Mouse (Mus musculus) hindbrain, embryonic 15.5 days (tissue): ENCODE results near the gene Elmo3. TPM values are rescaled to one million over a fixed set of nuclear protein-coding genes. Genes with fewer than 3 reads are reported as not detected.
A peak's percentile ranks its signal among the peaks of the same experiment; 100 is the strongest.

Experiments
- ATAC-seq: fragments of 200-750 bp; cut with Nextera tagmentation; 2 replicates; pipeline ENCODE4 v1.8.0; 2017; ENCODE audit warnings: low read depth, moderate number of reproducible peaks, moderate TSS enrichment; ENCODE audit not compliant: low FRiP score
- H3K27ac ChIP-seq: fragments of 300-500 bp; sonication (generic); replicated peaks from 2 replicates; pipeline ENCODE4 v1.5.1; 2015; ENCODE audit warnings: mild to moderate bottlenecking, inconsistent platforms
- H3K27me3 ChIP-seq: fragments of 300-500 bp; sonication (generic); 2 replicates; pipeline ENCODE4 v1.6.1; 2015; ENCODE audit warnings: control low read depth, inconsistent platforms
- H3K36me3 ChIP-seq: fragments of 300-500 bp; sonication (generic); 2 replicates; pipeline ENCODE4 v1.6.1; 2015; ENCODE audit warnings: control low read depth, inconsistent platforms
- H3K4me1 ChIP-seq: fragments of 300-500 bp; sonication (generic); replicated peaks from 2 replicates; pipeline ENCODE4 v1.6.1; 2015; ENCODE audit warnings: control low read depth, inconsistent platforms
- H3K4me2 ChIP-seq: fragments of 300-500 bp; sonication (generic); 2 replicates; pipeline ENCODE4 v1.6.1; 2015; ENCODE audit warnings: moderate library complexity, mild to moderate bottlenecking, inconsistent platforms
- H3K4me3 ChIP-seq: fragments of 300-500 bp; sonication (generic); 2 replicates; pipeline ENCODE4 v1.5.1; 2015; ENCODE audit warnings: mild to moderate bottlenecking, inconsistent platforms
- H3K9ac ChIP-seq: fragments of 300-500 bp; sonication (generic); 2 replicates; pipeline ENCODE4 v1.6.1; 2015; ENCODE audit warnings: inconsistent platforms
- H3K9me3 ChIP-seq: fragments of 300-500 bp; sonication (generic); 2 replicates; pipeline ENCODE4 v1.6.1; 2016; ENCODE audit warnings: control low read depth, inconsistent platforms
- WGBS: fragments of 180-500 bp; shearing (Covaris S2); methylation state at CpG from one replicate; pipeline ENCODE4 v1.1.7; 2015; 5-methylcytosine and 5-hydroxymethylcytosine counted together
- microRNA counts: library from miRNA; unstranded; fragments of <30 nt; microRNA quantifications from one replicate; lab custom pipeline; 2016
- microRNA-seq: library from miRNA; unstranded; fragments of <30 nt; microRNA quantifications from one replicate; pipeline ENCODE4, GENCODE M21; 2016
- polyA plus RNA-seq: library from polyadenylated mRNA; unstranded; fragments of >200 nt; fragmentation: Nextera tagmentation; extraction: Ambion mirVana; gene quantifications from 2 replicates; pipeline ENCODE4 v1.2.1, GENCODE M21; 2015

The Elmo3 gene
- polyA plus RNA-seq, 1 experiment from 2014 or later, result 1.3 TPM

DNA sequence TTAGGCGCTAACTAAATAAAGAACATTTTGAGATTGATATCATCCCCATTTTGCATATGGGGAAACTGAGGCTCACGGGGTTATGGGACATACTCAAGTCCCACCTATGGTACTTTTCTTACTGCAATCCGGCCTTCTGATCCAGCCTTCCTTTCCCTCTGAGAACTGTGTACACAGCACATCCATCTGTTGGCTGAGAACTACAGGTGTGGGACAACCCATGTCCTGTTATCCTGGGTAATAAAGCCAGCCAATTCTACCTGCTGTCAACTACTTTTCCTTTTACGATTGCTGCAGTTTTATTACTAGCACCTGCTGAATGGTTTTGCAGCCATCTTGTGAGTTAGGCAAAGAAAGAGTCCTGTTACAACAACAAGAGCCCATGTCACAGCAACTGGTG lies 49.1 kb downstream of the Elmo3 start:
- Histone ChIP-seq H3K27me3 (no peaks in the 10 kb centered on the region), H3K4me2 (no peak overlapping the region), H3K27ac (no peak overlapping the region), H3K9ac (no peak overlapping the region), H3K4me3 (no peak overlapping the region), H3K4me1 (peaks cover 17% of the 10 kb centered on the region), H3K9me3 (no peaks in the 10 kb centered on the region), H3K36me3 (peaks cover 26% of the 10 kb centered on the region)
- WGBS, result 91% methylated on average over 4 of the region's 4 CpGs
- no peak for ATAC-seq

DNA sequence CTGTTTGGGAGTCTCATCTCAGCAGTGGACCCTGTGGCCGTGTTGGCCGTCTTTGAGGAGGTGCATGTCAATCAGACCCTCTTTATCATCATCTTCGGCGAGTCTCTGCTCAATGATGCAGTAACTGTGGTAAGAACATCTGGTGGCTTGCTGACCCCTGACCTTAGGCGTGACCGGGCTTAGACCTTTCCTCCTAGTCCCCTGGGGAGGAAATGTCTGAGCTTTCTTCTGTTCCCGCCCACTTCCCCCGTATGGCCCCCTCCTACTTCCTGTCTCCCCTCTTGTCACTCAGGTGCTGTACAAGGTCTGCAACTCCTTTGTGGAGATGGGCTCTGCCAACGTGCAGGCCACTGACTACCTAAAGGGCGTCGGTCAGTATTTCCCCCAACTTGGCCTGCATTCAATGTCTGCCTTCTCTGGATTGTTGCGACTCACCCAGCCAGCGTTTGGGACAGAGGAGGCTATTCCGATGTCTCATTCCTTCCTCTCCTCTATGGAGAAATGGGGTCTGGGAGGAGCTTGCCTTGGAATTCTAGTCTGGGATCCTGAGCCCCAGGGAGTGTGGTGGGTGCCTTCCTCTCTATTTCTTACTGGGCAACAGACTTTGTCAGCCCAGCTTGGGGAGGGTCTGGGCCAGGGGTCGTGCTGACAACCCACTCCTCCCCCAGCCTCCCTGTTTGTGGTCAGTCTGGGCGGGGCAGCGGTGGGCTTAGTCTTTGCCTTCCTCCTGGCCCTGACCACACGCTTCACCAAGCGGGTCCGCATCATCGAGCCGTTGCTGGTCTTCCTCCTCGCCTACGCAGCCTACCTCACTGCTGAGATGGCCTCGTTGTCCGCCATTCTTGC lies 50.0 kb downstream of the Elmo3 start:
- H3K9me3 ChIP-seq, result no peaks in the 10 kb centered on the region
- H3K4me3 ChIP-seq, result no peak overlapping the region
- ATAC-seq, result no peak
- WGBS, result 61% methylated on average over 26 of the region's 26 CpGs
- peaks cover 9% of the 10 kb centered on the region for H3K4me1 ChIP-seq
- no peak overlapping the region for H3K4me2 ChIP-seq
- H3K27ac ChIP-seq, result no peak overlapping the region
- H3K27me3 ChIP-seq, result no peaks in the 10 kb centered on the region
- H3K9ac ChIP-seq, result no peak overlapping the region
- H3K36me3 ChIP-seq, result peaks cover 26% of the 10 kb centered on the region

DNA sequence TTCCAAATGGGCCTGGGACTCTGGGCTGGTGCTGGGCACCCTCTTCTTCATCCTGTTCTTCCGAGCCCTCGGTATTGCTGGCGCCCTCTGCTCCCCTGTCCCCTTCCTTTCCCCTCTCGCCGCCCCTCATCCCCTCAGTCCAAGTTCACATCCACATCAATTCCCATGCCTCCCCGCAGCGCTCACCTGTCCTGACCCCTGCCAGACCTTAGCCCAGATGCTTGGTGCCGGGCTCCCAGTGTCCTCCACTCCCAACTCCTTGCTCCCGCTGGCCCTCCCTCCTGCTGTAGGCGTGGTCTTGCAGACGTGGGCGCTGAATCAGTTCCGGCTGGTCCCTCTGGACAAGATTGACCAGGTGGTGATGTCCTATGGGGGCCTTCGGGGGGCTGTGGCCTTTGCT lies 51.3 kb downstream of the Elmo3 start:
- no peak overlapping the region for H3K27ac ChIP-seq
- peaks cover 26% of the 10 kb centered on the region for H3K36me3 ChIP-seq
- no peak for ATAC-seq
- H3K9me3 ChIP-seq, result no peaks in the 10 kb centered on the region
- peaks cover 4% of the 10 kb centered on the region; the same call in 1 of the 2 replicates for H3K4me1 ChIP-seq
- no peak overlapping the region for H3K4me2 ChIP-seq
- no peak overlapping the region for H3K9ac ChIP-seq
- WGBS, result 87% methylated on average over 14 of the region's 14 CpGs
- H3K4me3 ChIP-seq, result no peak overlapping the region
- no peaks in the 10 kb centered on the region for H3K27me3 ChIP-seq

DNA sequence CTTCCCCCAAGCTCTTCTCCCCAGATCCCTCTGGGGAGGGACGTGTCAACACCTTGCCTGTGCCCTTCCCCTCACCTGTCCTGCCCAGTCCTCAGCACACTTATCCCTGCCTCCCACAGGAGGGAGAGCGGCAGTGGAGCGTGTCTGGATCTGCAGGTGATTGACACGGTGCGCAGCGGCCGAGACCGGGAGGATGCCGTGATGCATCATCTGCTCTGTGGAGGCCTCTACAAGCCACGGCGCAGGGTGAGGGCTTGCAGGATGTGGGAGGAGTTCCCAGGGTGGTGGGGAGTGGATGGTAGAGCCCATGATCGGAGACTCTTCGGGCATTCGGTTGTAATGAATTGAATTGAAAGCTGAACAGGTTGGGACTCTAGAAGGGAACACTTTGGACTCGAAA lies 53.8 kb downstream of the Elmo3 start:
- Histone ChIP-seq H3K4me1 (peaks cover 6% of the 10 kb centered on the region; the same call in 1 of the 2 replicates), H3K9ac (no peak overlapping the region), H3K4me2 (no peak overlapping the region), H3K9me3 (no peaks in the 10 kb centered on the region), H3K27ac (no peak overlapping the region), H3K27me3 (no peaks in the 10 kb centered on the region), H3K36me3 (peaks cover 35% of the 10 kb centered on the region), H3K4me3 (no peak overlapping the region)
- WGBS, result 70% methylated on average over 15 of the region's 15 CpGs
- no peak for ATAC-seq

GRCm38 (mm10) chr8:105359646-105360045 lies 54.2 kb downstream of the Elmo3 start:
- ATAC-seq, result 0 out of 2 replicates have a peak, but pooled peaks have one; percentile 54
- H3K4me1 ChIP-seq, result peaks cover 6% of the 10 kb centered on the region; the same call in 1 of the 2 replicates
- no peak overlapping the region for H3K27ac ChIP-seq
- H3K4me3 ChIP-seq, result no peak overlapping the region
- peaks cover 38% of the 10 kb centered on the region for H3K36me3 ChIP-seq
- H3K4me2 ChIP-seq, result no peak overlapping the region
- H3K9me3 ChIP-seq, result no peaks in the 10 kb centered on the region
- 47% methylated on average over 4 of the region's 4 CpGs for WGBS
- no peak overlapping the region for H3K9ac ChIP-seq
- no peaks in the 10 kb centered on the region for H3K27me3 ChIP-seq

MicroRNA genes within 50 kb of the gene (microRNA counts, 519-probe panel; counts per million panel counts)
- 2,751 counts per million, percentile 52 among the panel's probes with 10 or more counts for microRNA mmu-miR-328 (lab: Ali Mortazavi, UCI)

Small RNA genes within 50 kb of the gene (microRNA-seq; reads per million reads assigned to microRNA genes)
- gene Gm27320 (not detected), gene Mir328 (305 reads per million, percentile 65 among the genes with 10 or more reads in this experiment)

Other genes with a start within 250 kb of the Elmo3 start
- not detected in 2 replicates for gene Ces3b, start 221.8 kb upstream of the Elmo3 start, polyA plus RNA-seq
- 0.13 TPM in 1 of 2 replicates, not detected in the other for gene Ces4a, start 173.8 kb upstream of the Elmo3 start, polyA plus RNA-seq
- 28.8 and 29.0 TPM in 2 replicates for gene Cbfb, start 134.9 kb upstream of the Elmo3 start, polyA plus RNA-seq
- gene D230025D16Rik, start 80.5 kb upstream of the Elmo3 start, polyA plus RNA-seq, result 28.5 and 29.2 TPM in 2 replicates
- 9.9 TPM in 2 replicates for gene B3gnt9, start 50.4 kb upstream of the Elmo3 start, polyA plus RNA-seq
- 18.3 and 19.3 TPM in 2 replicates for gene Tradd, start 41.0 kb upstream of the Elmo3 start, polyA plus RNA-seq
- gene Fbxl8, start 41.0 kb upstream of the Elmo3 start, polyA plus RNA-seq, result 1.3 and 1.6 TPM in 2 replicates
- 0.54 and 0.76 TPM in 2 replicates for gene Hsf4, start 35.8 kb upstream of the Elmo3 start, polyA plus RNA-seq
- 5.2 and 5.7 TPM in 2 replicates for gene Nol3, start 29.5 kb upstream of the Elmo3 start, polyA plus RNA-seq
- gene 4931428F04Rik, start 15.7 kb upstream of the Elmo3 start, polyA plus RNA-seq, result 124 and 146 TPM in 2 replicates
- 11.6 and 14.2 TPM in 2 replicates for gene Exoc3l, start 9.5 kb upstream of the Elmo3 start, polyA plus RNA-seq
- gene E2f4, start 7.9 kb upstream of the Elmo3 start, polyA plus RNA-seq, result 44.0 and 51.0 TPM in 2 replicates
- 0.80 and 0.85 TPM in 2 replicates for gene Lrrc29, start 20.7 kb downstream of the Elmo3 start, polyA plus RNA-seq
- 132 and 143 TPM in 2 replicates for gene Tmem208, start 20.8 kb downstream of the Elmo3 start, polyA plus RNA-seq
- 0.69 and 0.87 TPM in 2 replicates for gene Fhod1, start 42.4 kb downstream of the Elmo3 start, polyA plus RNA-seq
- gene Slc9a5, start 43.2 kb downstream of the Elmo3 start, polyA plus RNA-seq, result 11.8 and 13.8 TPM in 2 replicates
- 2.2 and 2.8 TPM in 2 replicates for gene Plekhg4, start 67.7 kb downstream of the Elmo3 start, polyA plus RNA-seq
- gene Kctd19, start 107.9 kb downstream of the Elmo3 start, polyA plus RNA-seq, result not detected in 2 replicates
- gene Lrrc36, start 108.0 kb downstream of the Elmo3 start, polyA plus RNA-seq, result 0.75 and 1.3 TPM in 2 replicates
- gene Tppp3, start 165.9 kb downstream of the Elmo3 start, polyA plus RNA-seq, result 197 and 207 TPM in 2 replicates
- 39.8 and 41.9 TPM in 2 replicates for gene Zdhhc1, start 191.3 kb downstream of the Elmo3 start, polyA plus RNA-seq
- gene Hsd11b2, start 213.2 kb downstream of the Elmo3 start, polyA plus RNA-seq, result 7.2 and 9.7 TPM in 2 replicates